Mouse (Mus musculus) stomach, postnatal 0 days (tissue): Measurements from ENCODE around the gene Zscan5b.

Experiments
- CTCF ChIP-seq: IDR thresholded peaks from 2 replicates; pipeline ENCODE4 v1.5.1; 2016; ENCODE audit warnings: antibody characterized with exemption, low read depth, mild to moderate bottlenecking, moderate library complexity
- EP300 ChIP-seq: optimal IDR thresholded peaks from 2 replicates; pipeline ENCODE3; 2016; ENCODE audit warnings: antibody characterized with exemption

- TF ChIP-seq CTCF (no peak), EP300 (no peak)
Observed at GRCm38 (mm10) chr7:6284442-6285012, 62.4 kb downstream of the Zscan5b start.
